Mouse (Mus musculus): ENCODE measurements around the gene Gm20708. TPM values are rescaled to one million over a fixed set of nuclear protein-coding genes. Genes with fewer than 3 reads are reported as not detected.

Gm20708 gene
- polyA plus RNA-seq, 1 experiment from 2014 or later, result 1.0 TPM

GRCm38 (mm10) chr11:117888853-117889822, 79.7 kb downstream of the Gm20708 start:
- no peak for ATAC-seq (ENCODE audit: insufficient number of reproducible peaks, insufficient read depth, low FRiP score, low read depth)
- no peaks in the 10 kb centered on the region for H3K9me3 ChIP-seq (ENCODE audit: control insufficient read depth, low read length)
- WGBS, result 13% methylated on average over 29 of the region's 33 CpGs
- 0 out of 2 replicates have a peak, but pooled peaks cover 21% of the 10 kb centered on the region for H3K27me3 ChIP-seq (ENCODE audit: control insufficient read depth, insufficient read depth, low read length)
- peaks cover 22 to 29% of the 10 kb centered on the region in 2 experiments for H3K4me1 ChIP-seq (ENCODE audit: control insufficient read depth in 2 of 2, insufficient read depth in 2 of 2, low read length in 2 of 2)
- H3K36me3 ChIP-seq (ENCODE audit: control insufficient read depth, insufficient read depth, low read length), result no peaks in the 10 kb centered on the region
- peak overlapping the region; percentile 64 for H3K4me2 ChIP-seq (ENCODE audit: low read length)
- H3K27ac ChIP-seq (replicated peaks in 1 of 2; ENCODE audit: control insufficient read depth in 1 of 2, insufficient read depth in 1 of 2, low read depth in 2 of 2, low read length in 2 of 2), result 0 out of 4 replicates have a peak overlapping the region, but pooled peaks of 1 of the 2 experiments have one; percentile 14
- H3K4me3 ChIP-seq (ENCODE audit: control insufficient read depth in 1 of 2, insufficient read depth in 1 of 2, low read depth in 1 of 2, low read length in 2 of 2), result peak overlapping the region; percentile 20 to 25; a peak in 3 of 4 replicates
- peak overlapping the region; percentile 65 for H3K9ac ChIP-seq (ENCODE audit: low read length)

Other genes starting within 250 kb of the Gm20708 start
- 8.7 and 8.9 TPM in 2 replicates for gene Tnrc6c, start 155.4 kb upstream of the Gm20708 start, polyA plus RNA-seq (2014; fragmentation: Nextera tagmentation; extraction: Ambion mirVana)
- 1.6 and 2.1 TPM in 2 replicates for gene Tmc8, start 27.6 kb upstream of the Gm20708 start, polyA plus RNA-seq (2014; fragmentation: Nextera tagmentation; extraction: Ambion mirVana)
- 18.2 and 22.5 TPM in 2 replicates for gene Tmc6, start 27.5 kb upstream of the Gm20708 start, polyA plus RNA-seq (2014; fragmentation: Nextera tagmentation; extraction: Ambion mirVana)
- 0.19 and 0.44 TPM in 2 replicates for gene 6030468B19Rik, start 12.0 kb upstream of the Gm20708 start, polyA plus RNA-seq (2014; fragmentation: Nextera tagmentation; extraction: Ambion mirVana)
- 99.4 and 102 TPM in 2 replicates for gene Syngr2, start within 50 bp of the Gm20708 start, polyA plus RNA-seq (2014; fragmentation: Nextera tagmentation; extraction: Ambion mirVana)
- gene Afmid, start 16.3 kb downstream of the Gm20708 start, polyA plus RNA-seq (2014; fragmentation: Nextera tagmentation; extraction: Ambion mirVana), result 18.7 and 20.8 TPM in 2 replicates
- 98.0 and 100 TPM in 2 replicates for gene Tk1, start 16.4 kb downstream of the Gm20708 start, polyA plus RNA-seq (2014; fragmentation: Nextera tagmentation; extraction: Ambion mirVana)
- gene Birc5, start 39.6 kb downstream of the Gm20708 start, polyA plus RNA-seq (2014; fragmentation: Nextera tagmentation; extraction: Ambion mirVana), result 227 and 240 TPM in 2 replicates
- gene Tmem235, start 51.1 kb downstream of the Gm20708 start, polyA plus RNA-seq (2014; fragmentation: Nextera tagmentation; extraction: Ambion mirVana), result not detected in 2 replicates
- gene Tha1, start 63.8 kb downstream of the Gm20708 start, polyA plus RNA-seq (2014; fragmentation: Nextera tagmentation; extraction: Ambion mirVana), result 4.9 and 5.6 TPM in 2 replicates
- gene Socs3, start 160.4 kb downstream of the Gm20708 start, polyA plus RNA-seq (2014; fragmentation: Nextera tagmentation; extraction: Ambion mirVana), result 2.0 and 2.3 TPM in 2 replicates
- 23.1 TPM in 2 replicates for gene Pgs1, start 176.6 kb downstream of the Gm20708 start, polyA plus RNA-seq (2014; fragmentation: Nextera tagmentation; extraction: Ambion mirVana)